Mouse (Mus musculus): ENCODE measurements around the gene Abcb9.

- no peak for TF ChIP-seq POLR2A (IDR thresholded peaks at IDR 0.05; ENCODE audit: borderline replicate concordance, low read depth, low read length)
- no peak for TF ChIP-seq CTCF (IDR thresholded peaks at IDR 0.05; ENCODE audit: low read depth, low read length)
Observed at GRCm38 (mm10) chr5:124022365-124022764, 73.2 kb downstream of the Abcb9 start.

Measured in bone marrow macrophage, adult 2 months (primary cell).